Mouse (Mus musculus) hindbrain, embryonic 11.5 days (tissue): ENCODE results near the gene Dnal1. TPM values are rescaled to one million over a fixed set of nuclear protein-coding genes. Genes with fewer than 3 reads are reported as not detected.

Experiments
- ATAC-seq: fragments of 200-750 bp; cut with Nextera tagmentation; 2 replicates; pipeline ENCODE4 v1.8.0; 2017; ENCODE audit warnings: mild to moderate bottlenecking, moderate TSS enrichment, moderate library complexity; ENCODE audit not compliant: low FRiP score
- DNase-seq: peaks from one replicate; pipeline ENCODE4 v3.0.0-alpha.2; 2015; ENCODE audit warnings: low spot score
- H3K27ac ChIP-seq: fragments of 300-500 bp; sonication (generic); 2 replicates; pipeline ENCODE4 v1.5.1; 2014; ENCODE audit warnings: mild to moderate bottlenecking, low read depth, low read length
- H3K27me3 ChIP-seq: fragments of 300-500 bp; sonication (generic); 2 replicates; pipeline ENCODE4 v1.6.1; 2014; ENCODE audit warnings: mild to moderate bottlenecking, low read length, moderate library complexity, mixed read lengths; ENCODE audit not compliant: control insufficient read depth, insufficient read depth
- H3K36me3 ChIP-seq: fragments of 300-500 bp; sonication (generic); 2 replicates; pipeline ENCODE4 v1.6.1; 2014; ENCODE audit warnings: mild to moderate bottlenecking, low read length, moderate library complexity, mixed read lengths; ENCODE audit not compliant: control insufficient read depth, insufficient read depth
- H3K4me1 ChIP-seq: fragments of 300-500 bp; sonication (generic); replicated peaks from 2 replicates; pipeline ENCODE4 v1.6.1; 2014; ENCODE audit warnings: low read length, mixed read lengths; ENCODE audit not compliant: control insufficient read depth, insufficient read depth
- H3K4me2 ChIP-seq: fragments of 300-500 bp; sonication (generic); replicated peaks from 2 replicates; pipeline ENCODE4 v1.6.1; 2014; ENCODE audit warnings: mild to moderate bottlenecking, low read depth, low read length
- H3K4me3 ChIP-seq: fragments of 300-500 bp; sonication (generic); 2 replicates; pipeline ENCODE4 v1.5.1; 2014; ENCODE audit warnings: low read depth, low read length
- H3K9ac ChIP-seq: fragments of 300-500 bp; sonication (generic); 2 replicates; pipeline ENCODE4 v1.6.1; 2014; ENCODE audit warnings: low read depth, low read length
- H3K9me3 ChIP-seq: fragments of 300-500 bp; sonication (generic); 2 replicates; pipeline ENCODE4 v1.6.1; 2016; ENCODE audit warnings: low read length; ENCODE audit not compliant: control insufficient read depth
- WGBS: fragments of 180-500 bp; shearing (Covaris S2); extraction: QIAGEN DNeasy Blood & Tissue Kit; methylation state at CpG from one replicate; pipeline ENCODE4 v1.1.7; 2014; 5-methylcytosine and 5-hydroxymethylcytosine counted together
- polyA plus RNA-seq: library from polyadenylated mRNA; unstranded; fragments of >200 nt; fragmentation: Nextera tagmentation; extraction: Ambion mirVana; gene quantifications from 2 replicates; pipeline ENCODE4 v1.2.1, GENCODE M21; 2014

Dnal1 gene
- polyA plus RNA-seq, 1 experiment from 2014 or later, result 6.3 TPM

- WGBS, result 69% methylated on average over 8 of the region's 8 CpGs
- no peak overlapping the region for H3K4me2 ChIP-seq
- H3K9ac ChIP-seq, result no peak overlapping the region
- H3K27ac ChIP-seq, result no peak overlapping the region
- DNase-seq (no peak), ATAC-seq (no peak)
- peaks cover 6% of the 10 kb centered on the region; the same call in 1 of the 2 replicates for H3K36me3 ChIP-seq
- no peaks in the 10 kb centered on the region for H3K27me3 ChIP-seq
- H3K9me3 ChIP-seq, result no peaks in the 10 kb centered on the region
- no peak overlapping the region for H3K4me3 ChIP-seq
- H3K4me1 ChIP-seq, result no peaks in the 10 kb centered on the region
Observed at GRCm38 (mm10) chr12:84161116-84161515, 47.0 kb downstream of the Dnal1 start.

DNA sequence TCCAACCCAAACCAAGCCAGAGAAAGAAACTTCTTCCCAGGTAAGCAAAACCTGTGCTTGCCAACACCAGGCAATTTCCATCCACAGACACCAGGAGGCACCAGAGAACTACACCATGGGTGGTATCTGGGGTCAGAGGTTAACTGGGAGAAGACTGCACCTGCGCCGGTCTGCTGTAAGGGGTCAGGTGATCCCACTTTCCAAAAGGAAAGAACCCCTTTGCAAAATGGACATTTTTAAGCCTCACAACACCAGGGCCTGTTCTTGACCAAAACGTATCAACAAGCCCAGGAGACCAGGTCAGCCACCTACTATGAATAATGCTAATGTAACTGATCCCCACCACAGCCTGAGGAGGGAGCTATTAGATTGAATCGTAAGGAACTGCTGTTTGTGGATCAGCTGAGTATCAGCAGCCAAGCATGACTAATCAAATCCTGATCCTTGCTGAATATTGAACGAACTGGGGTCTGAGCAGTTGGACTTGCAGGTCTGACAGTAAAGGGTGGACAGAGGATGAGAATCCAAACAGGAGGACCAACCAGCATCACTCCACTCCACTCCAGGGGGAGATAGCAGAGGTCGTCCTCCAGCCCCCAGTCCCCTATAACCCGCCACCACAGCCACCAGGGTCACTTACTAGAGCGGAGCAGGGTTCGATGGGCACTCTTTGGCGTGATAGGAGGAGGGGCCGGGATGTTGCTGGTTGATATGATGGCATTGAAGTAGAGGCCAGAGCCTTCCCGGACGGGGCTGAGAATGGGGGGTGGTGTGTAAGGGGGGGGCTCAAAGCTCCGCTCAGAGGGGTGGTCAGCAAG lies 47.7 kb downstream of the Dnal1 start:
- DNase-seq (peak; percentile 40), ATAC-seq (0 out of 2 replicates have a peak, but pooled peaks have one; percentile 38)
- no peaks in the 10 kb centered on the region for H3K4me1 ChIP-seq
- no peaks in the 10 kb centered on the region for H3K9me3 ChIP-seq
- H3K9ac ChIP-seq, result 0 out of 2 replicates have a peak overlapping the region, but pooled peaks have one; percentile 4
- H3K27ac ChIP-seq, result no peak overlapping the region
- H3K36me3 ChIP-seq, result peaks cover 6% of the 10 kb centered on the region; the same call in 1 of the 2 replicates
- no peaks in the 10 kb centered on the region for H3K27me3 ChIP-seq
- H3K4me3 ChIP-seq, result no peak overlapping the region
- 78% methylated on average over 14 of the region's 14 CpGs for WGBS
- no peak overlapping the region for H3K4me2 ChIP-seq

DNA sequence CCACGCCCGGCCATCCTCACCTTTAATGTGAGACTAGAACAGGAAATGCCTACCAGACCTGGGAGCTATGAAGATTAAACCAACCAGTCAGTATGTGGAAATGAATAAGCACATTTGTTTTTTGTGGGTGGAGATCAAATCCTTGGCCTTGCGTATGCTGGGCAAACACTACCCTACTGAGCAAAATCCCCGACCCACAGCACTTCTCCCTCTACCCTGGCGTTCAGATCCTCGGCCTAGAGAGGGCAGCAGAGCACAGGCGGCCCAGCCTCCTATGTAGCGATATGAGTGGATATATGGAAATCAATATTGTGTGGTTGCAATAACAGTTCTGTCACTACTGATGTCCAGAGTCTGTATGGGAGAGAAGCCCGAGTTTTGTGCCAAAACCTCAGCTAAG lies 49.0 kb downstream of the Dnal1 start:
- Histone ChIP-seq H3K9me3 (no peaks in the 10 kb centered on the region), H3K27me3 (no peaks in the 10 kb centered on the region), H3K4me3 (no peak overlapping the region), H3K36me3 (peaks cover 6% of the 10 kb centered on the region; the same call in 1 of the 2 replicates), H3K4me2 (no peak overlapping the region), H3K4me1 (no peaks in the 10 kb centered on the region), H3K9ac (no peak overlapping the region), H3K27ac (no peak overlapping the region)
- WGBS, result 86% methylated on average over 9 of the region's 9 CpGs
- DNase-seq (no peak), ATAC-seq (no peak)

DNA sequence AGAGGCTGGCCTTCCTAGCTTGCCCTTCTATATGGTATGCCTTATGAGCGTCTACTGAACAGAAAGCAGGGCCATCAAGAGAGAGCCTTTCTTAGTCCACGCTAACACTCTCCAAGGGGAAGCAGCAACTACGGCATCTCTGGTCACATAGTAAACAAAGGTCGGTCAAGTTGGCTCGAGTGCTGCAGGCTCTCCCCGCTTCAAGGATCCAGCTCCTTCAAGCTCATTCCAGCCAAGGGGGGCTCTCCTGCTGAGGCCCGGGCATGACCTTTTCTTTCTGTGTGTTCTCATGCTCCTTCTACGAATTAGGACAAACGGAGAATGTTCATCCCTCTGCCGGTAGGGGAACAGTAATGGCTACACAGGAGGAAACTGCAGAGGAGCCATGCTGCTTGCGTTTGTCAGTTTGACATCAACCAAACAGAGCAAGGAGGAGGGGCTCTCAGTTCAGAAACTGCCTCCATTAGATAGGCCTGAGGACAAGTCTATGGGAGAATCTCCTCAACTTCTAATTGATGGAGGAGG lies 49.5 kb downstream of the Dnal1 start:
- Histone ChIP-seq H3K9me3 (no peaks in the 10 kb centered on the region), H3K4me1 (no peaks in the 10 kb centered on the region), H3K4me2 (no peak overlapping the region), H3K27me3 (no peaks in the 10 kb centered on the region), H3K36me3 (peaks cover 6% of the 10 kb centered on the region; the same call in 1 of the 2 replicates), H3K4me3 (no peak overlapping the region), H3K27ac (no peak overlapping the region), H3K9ac (no peak overlapping the region)
- ATAC-seq (no peak), DNase-seq (no peak)
- WGBS, result 78% methylated on average over 11 of the region's 11 CpGs

DNA sequence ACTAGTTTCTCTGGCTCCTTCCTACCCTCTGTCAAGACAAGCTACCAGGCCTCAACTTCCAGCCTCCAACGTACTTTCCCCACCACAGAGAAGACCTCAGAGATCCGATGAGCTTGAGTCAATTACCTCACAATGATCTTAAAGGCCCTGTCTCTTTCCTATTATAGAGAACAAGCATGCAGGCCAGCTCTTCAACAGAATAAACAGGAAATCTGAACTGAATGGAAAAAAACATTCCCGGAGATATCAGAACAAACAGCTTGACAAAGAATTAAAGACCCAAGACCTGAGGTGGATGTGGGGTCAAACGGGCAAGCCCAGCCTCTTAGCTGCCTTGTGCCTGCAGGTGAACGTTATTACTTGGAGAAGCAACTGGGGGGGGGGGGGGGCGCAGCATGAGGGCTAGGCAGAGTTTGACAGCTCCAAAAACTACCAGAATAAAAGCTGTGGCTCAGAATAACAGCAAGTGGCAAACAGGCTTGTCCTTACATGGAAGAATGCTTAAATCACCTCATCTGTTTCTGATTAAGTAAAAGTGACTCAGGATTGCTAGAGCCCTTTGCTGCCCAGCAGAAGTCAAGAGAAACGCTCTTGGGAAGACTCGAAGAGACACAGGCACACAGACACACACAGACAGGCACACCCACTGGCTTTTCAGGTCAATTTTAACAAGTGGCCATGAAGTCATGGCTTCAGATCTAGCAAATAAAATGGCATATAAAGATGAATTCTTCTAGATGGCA lies 51.6 kb downstream of the Dnal1 start:
- no peaks in the 10 kb centered on the region for H3K27me3 ChIP-seq
- no peak overlapping the region for H3K4me2 ChIP-seq
- WGBS, result 68% methylated on average over 8 of the region's 8 CpGs
- H3K4me1 ChIP-seq, result no peaks in the 10 kb centered on the region
- H3K9me3 ChIP-seq, result no peaks in the 10 kb centered on the region
- H3K36me3 ChIP-seq, result no peaks in the 10 kb centered on the region
- no peak overlapping the region for H3K4me3 ChIP-seq
- H3K27ac ChIP-seq, result no peak overlapping the region
- no peak for DNase-seq
- no peak overlapping the region for H3K9ac ChIP-seq
- no peak for ATAC-seq

- H3K27me3 ChIP-seq, result no peaks in the 10 kb centered on the region
- DNase-seq, result no peak
- 92% methylated on average over 10 of the region's 10 CpGs for WGBS
- no peak overlapping the region for H3K27ac ChIP-seq
- peaks cover 6% of the 10 kb centered on the region; the same call in 1 of the 2 replicates for H3K36me3 ChIP-seq
- no peak overlapping the region for H3K4me2 ChIP-seq
- no peak for ATAC-seq
- no peaks in the 10 kb centered on the region for H3K9me3 ChIP-seq
- no peak overlapping the region for H3K4me3 ChIP-seq
- no peak overlapping the region for H3K9ac ChIP-seq
- no peaks in the 10 kb centered on the region for H3K4me1 ChIP-seq
Observed at GRCm38 (mm10) chr12:84170610-84171009, 56.4 kb downstream of the Dnal1 start.

- H3K9ac ChIP-seq, result no peak overlapping the region
- no peaks in the 10 kb centered on the region for H3K27me3 ChIP-seq
- no peak overlapping the region for H3K4me3 ChIP-seq
- peaks cover 6% of the 10 kb centered on the region; the same call in 1 of the 2 replicates for H3K36me3 ChIP-seq
- DNase-seq (no peak), ATAC-seq (no peak)
- WGBS, result 96% methylated on average over 3 of the region's 3 CpGs
- no peak overlapping the region for H3K27ac ChIP-seq
- no peaks in the 10 kb centered on the region for H3K9me3 ChIP-seq
- H3K4me1 ChIP-seq, result peaks cover 7% of the 10 kb centered on the region
- H3K4me2 ChIP-seq, result no peak overlapping the region
Observed at GRCm38 (mm10) chr12:84172216-84172615, 58.0 kb downstream of the Dnal1 start.

DNA sequence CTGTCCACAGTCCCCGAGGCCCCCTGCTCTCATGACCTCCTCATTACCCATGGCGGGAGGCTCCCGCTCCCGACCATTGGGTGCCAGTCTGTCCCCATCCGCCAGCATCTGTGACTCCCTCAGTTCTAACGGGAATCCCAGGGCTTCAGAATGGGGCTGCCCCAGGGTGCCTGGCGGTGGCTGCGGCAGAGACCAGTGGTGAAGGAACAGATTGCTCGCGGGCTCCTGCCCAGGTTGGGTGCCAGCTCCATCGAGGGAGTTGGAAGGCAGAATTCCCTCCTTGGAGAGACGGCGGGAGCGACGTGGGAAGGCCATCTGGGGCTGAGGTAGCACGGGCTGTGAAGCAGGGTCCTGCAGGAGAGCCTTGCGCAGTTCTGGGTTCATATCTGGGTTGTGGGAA lies 58.7 kb downstream of the Dnal1 start:
- H3K4me3 ChIP-seq, result no peak overlapping the region
- no peak for ATAC-seq
- no peak for DNase-seq
- H3K4me1 ChIP-seq, result peaks cover 13% of the 10 kb centered on the region
- H3K9ac ChIP-seq, result no peak overlapping the region
- no peak overlapping the region for H3K4me2 ChIP-seq
- H3K27ac ChIP-seq, result no peak overlapping the region
- no peaks in the 10 kb centered on the region for H3K9me3 ChIP-seq
- H3K36me3 ChIP-seq, result peaks cover 6% of the 10 kb centered on the region; the same call in 1 of the 2 replicates
- H3K27me3 ChIP-seq, result no peaks in the 10 kb centered on the region
- WGBS, result 92% methylated on average over 17 of the region's 17 CpGs
